Mouse (Mus musculus): ENCODE measurements around the gene Stard9. TPM values are rescaled to one million over a fixed set of nuclear protein-coding genes. Genes with fewer than 3 reads are reported as not detected.

Stard9 gene
- 0.21 TPM for total RNA-seq (2023)

DNA sequence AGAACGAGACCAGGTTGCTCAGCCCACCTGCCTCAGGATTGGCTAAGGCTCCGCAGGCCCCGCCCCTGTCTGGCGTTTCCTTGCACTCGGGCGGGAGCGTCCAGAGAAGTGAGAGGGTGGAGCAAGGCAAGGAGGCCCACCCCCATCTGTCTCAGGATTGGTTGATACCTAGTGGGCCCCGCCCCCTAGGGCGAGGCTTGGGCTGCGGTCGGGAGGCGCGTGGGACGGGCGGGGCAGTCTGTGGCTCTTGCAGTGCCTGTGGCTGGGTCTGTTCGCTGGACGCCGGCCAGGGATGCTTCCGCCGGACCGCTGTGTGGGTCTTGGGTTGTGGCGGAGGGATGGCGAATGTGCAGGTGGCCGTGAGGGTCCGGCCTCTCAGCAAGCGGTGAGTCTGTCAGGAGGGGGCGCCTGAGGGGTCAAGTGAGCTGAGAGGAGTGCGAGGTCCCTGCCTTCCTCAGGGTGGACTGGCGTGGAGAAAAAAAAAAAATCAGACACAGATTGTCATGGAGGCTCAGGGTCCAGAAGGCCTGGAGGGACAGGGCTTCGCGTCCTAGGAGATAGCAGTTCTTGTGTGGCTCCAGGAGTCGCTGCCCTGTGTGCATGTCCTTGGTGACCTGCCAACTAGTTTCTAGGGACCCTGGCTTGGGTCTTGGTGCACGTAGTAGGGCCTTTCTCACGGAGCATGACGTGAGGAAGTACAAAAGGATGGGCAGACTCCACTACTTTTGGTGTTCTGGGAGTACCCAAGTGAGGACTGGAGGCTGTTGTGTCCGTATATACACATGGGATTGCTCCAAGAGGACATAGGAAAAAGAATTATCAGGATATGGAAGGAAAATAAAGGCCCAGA, at the start of gene Stard9:
Gene Stard9, plus strand, starts transcription at position 236 of the 850 bp plus-strand sequence.

DNA sequence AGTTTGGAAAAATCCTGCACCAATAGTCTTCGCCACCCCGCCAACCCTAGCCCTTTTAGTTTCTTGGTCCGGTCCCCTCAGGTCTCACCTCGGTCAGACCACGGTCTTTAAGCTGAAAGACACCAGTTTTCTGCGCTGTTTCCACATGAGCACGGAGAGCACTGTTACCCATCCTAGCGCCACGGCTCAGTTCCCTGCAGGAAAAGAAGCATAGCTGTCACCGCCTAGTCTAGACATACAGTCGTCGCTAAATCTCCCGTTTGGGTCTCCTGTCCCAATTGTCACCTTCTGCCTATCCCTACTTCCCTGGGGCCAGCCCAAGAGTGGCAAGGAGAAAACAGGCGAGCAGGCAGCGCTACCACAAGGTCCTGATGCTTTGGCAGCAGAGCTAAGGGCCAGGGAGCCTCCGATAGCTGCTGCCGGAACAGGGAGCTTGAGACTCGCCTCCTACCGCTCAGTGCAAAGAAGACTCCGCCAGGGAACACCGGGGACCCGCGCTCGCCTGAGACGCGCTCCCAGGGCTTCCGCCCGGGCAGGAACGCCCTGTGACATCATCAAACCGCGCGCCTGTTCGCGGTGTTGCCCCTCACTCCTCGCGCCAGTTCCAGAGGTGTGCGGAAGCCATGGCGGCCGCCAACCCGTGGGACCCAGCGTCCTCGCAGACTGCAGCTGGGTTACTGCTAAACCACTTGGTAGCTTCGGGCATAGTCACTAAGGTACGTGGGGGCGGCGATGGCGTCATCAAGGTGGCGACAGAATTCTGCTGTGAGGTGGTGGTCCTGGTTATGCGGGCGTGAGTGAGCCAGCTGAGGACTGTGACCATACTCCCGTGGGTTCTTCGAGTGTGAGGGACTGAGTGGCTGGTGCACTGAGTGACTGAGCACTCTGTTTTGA, 19.8 kb upstream of the Stard9 start, which contains the start of the genes Haus2 and Lrrc57:
Gene Haus2, plus strand, starts transcription at position 554 of the 894 bp plus-strand sequence.
Gene Lrrc57, minus strand, starts transcription at position 691 of the 894 bp plus-strand sequence.

Other genes starting within 250 kb of the Stard9 start
- 15.9 TPM for gene Ganc, start 225.2 kb upstream of the Stard9 start, total RNA-seq (2023)
- gene Tmem87a, start 225.0 kb upstream of the Stard9 start, total RNA-seq (2023) = 56.6 TPM
- 0.77 TPM for gene Capn3, start 173.1 kb upstream of the Stard9 start, total RNA-seq (2023)
- gene Zfp106, start 65.3 kb upstream of the Stard9 start, total RNA-seq (2023) = 75.1 TPM
- 29.4 TPM for gene Snap23, start 61.5 kb upstream of the Stard9 start, total RNA-seq (2023)
- gene Haus2, start 19.7 kb upstream of the Stard9 start, total RNA-seq (2023) = 18.6 TPM
- 15.8 TPM for gene Lrrc57, start 19.6 kb upstream of the Stard9 start, total RNA-seq (2023)
- 32.7 TPM for gene Cdan1, start 221.0 kb downstream of the Stard9 start, total RNA-seq (2023)
- 7.7 TPM for gene Ttbk2, start 221.5 kb downstream of the Stard9 start, total RNA-seq (2023)